Mouse (Mus musculus) CH12.LX (cell line): ENCODE data around the gene Arf4. TPM values are rescaled to one million over a fixed set of nuclear protein-coding genes. Genes with fewer than 3 reads are reported as not detected.
"Not testable (repeated sequence)": the region's sequence is repeated elsewhere in the genome, so short reads cannot be mapped to it uniquely, and the experiment has no call there.

Experiments used
- DNase-seq: peaks from one replicate; pipeline ENCODE4 v3.0.0-alpha.2; 2013; ENCODE audit errors: extremely low read depth
- H3K27ac ChIP-seq: 2 replicates; pipeline ENCODE4 v1.5.1; 2012; ENCODE audit warnings: low read depth, mild to moderate bottlenecking, control low read depth, moderate library complexity; ENCODE audit not compliant: insufficient read depth
- H3K27me3 ChIP-seq: replicated peaks from 2 replicates; pipeline ENCODE3; 2012; ENCODE audit warnings: inconsistent platforms
- H3K36me3 ChIP-seq, 2 experiments: replicated peaks in 1 of 2; 2 replicates each; pipeline versions ENCODE3 to v1.6.1; 2012; ENCODE audit warnings: inconsistent platforms in 1 of 2, low read length in 1 of 2, mild to moderate bottlenecking in 1 of 2, mixed read lengths in 1 of 2, moderate library complexity in 1 of 2; ENCODE audit not compliant: control insufficient read depth in 1 of 2, insufficient read depth in 1 of 2
- H3K4me1 ChIP-seq, 2 experiments: 2 replicates each; pipeline ENCODE4 v1.6.1; 2012; ENCODE audit warnings: inconsistent platforms in 1 of 2, moderate library complexity in 1 of 2; ENCODE audit not compliant: insufficient read depth in 2 of 2, control insufficient read depth in 1 of 2
- H3K4me2 ChIP-seq: 2 replicates; pipeline ENCODE4 v1.6.1; 2012; ENCODE audit warnings: low read depth, mild to moderate bottlenecking, control low read depth; ENCODE audit not compliant: poor library complexity, insufficient read depth, severe bottlenecking
- H3K4me3 ChIP-seq, 3 experiments: fragments of 150-350 bp in 1 of 3; sonication (generic) in 1 of 3; replicated peaks in 1 of 3; 2 replicates each; pipeline versions ENCODE3 to v1.5.1; 2011 to 2012; ENCODE audit warnings: low read depth in 2 of 3, low read length in 2 of 3, mild to moderate bottlenecking in 2 of 3, moderate library complexity in 2 of 3, control low read depth in 1 of 3, improper control_type of control experiment in 1 of 3, inconsistent platforms in 1 of 3, mixed read lengths in 1 of 3; ENCODE audit not compliant: poor library complexity in 1 of 3
- H3K79me2 ChIP-seq: replicated peaks from 2 replicates; pipeline ENCODE4 v1.6.1; 2012; ENCODE audit warnings: mild to moderate bottlenecking, moderate library complexity; ENCODE audit not compliant: control insufficient read depth, poor library complexity, insufficient read depth, severe bottlenecking; ENCODE audit errors: extremely low read depth
- H3K9ac ChIP-seq: 2 replicates; pipeline ENCODE4 v1.6.1; 2012; ENCODE audit warnings: low read depth, mild to moderate bottlenecking, control low read depth, moderate library complexity; ENCODE audit not compliant: insufficient read depth
- H3K9me3 ChIP-seq: replicated peaks from 2 replicates; pipeline ENCODE3; 2012; ENCODE audit warnings: low read length, inconsistent platforms, mixed read lengths
- CTCF ChIP-seq, 2 experiments: IDR thresholded peaks in 1 of 2; conservative IDR thresholded peaks in 1 of 2; 2 replicates each; pipeline ENCODE4 v1.5.1; 2011 to 2012; ENCODE audit warnings: low read depth in 2 of 2, low read length in 2 of 2, improper control_type of control experiment in 1 of 2, inconsistent platforms in 1 of 2, mild to moderate bottlenecking in 1 of 2, moderate library complexity in 1 of 2
- dilution Hi-C: fragments of 300-500 bp; cut with MboI; formaldehyde crosslinking; loops from 2 replicates; pipeline ENCODE4 v1.14.3; 2020; ENCODE audit warnings: low sequenced_read_pairs; ENCODE audit not compliant: extremely low pct_unique_long_range_greater_than_20kb, extremely low pct_ligation_motif_present
- in situ Hi-C: fragments of 300-500 bp; cut with MboI; formaldehyde crosslinking; loops from 3 replicates; pipeline ENCODE4 v1.14.3; 2019; ENCODE audit warnings: low sequenced_read_pairs, low pct_ligation_motif_present, low pct_unique_long_range_greater_than_20kb, mixed read lengths
- polyA plus RNA-seq: library from polyadenylated mRNA; unstranded; fragments of >175 nt; gene quantifications from 2 replicates; pipeline ENCODE4 v1.2.1, GENCODE M21; 2012; ENCODE audit warnings: low read depth; ENCODE audit not compliant: insufficient read length
- total RNA-seq, 2 experiments: library from RNA; depleted of rRNA; stranded (reverse); fragments of 300-350 nt in 1 of 2; fragments of >200 nt in 1 of 2; gene quantifications; 2 replicates each; pipeline ENCODE4 v1.2.3; 2012 to 2014

Gene Arf4
- total and polyA plus RNA-seq, 3 experiments: 43.3 to 86.4 (median 66.6) TPM

DNA sequence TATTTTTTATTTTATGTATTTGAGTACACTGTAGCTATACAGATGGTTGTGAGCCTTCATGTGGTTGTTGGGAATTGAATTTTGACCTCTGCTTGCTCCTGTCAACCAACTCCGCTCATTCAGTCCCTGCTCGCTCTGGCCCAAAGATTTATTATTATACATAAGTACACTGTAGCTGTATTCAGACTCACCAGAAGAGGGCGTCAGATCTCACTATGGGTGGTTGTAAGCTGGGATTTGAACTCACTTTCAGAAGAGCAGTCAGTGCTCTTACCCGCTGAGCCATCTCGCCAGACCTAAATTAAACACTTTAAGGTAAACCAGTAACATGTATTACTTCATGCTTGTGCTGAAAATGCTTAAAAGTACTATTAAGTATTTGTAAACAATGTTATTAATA, 67.4 kb downstream of the Arf4 start:
- H3K36me3 ChIP-seq, in situ Hi-C loops, H3K4me3 ChIP-seq, H3K27ac ChIP-seq, H3K79me2 ChIP-seq, H3K9ac ChIP-seq, H3K4me1 ChIP-seq, H3K27me3 ChIP-seq, DNase-seq, H3K9me3 ChIP-seq, dilution Hi-C loops, H3K4me2 ChIP-seq: not testable (repeated sequence)
- 0 out of 4 replicates have a peak, but pooled peaks of 1 of the 2 experiments have one; percentile 7 for TF ChIP-seq CTCF (conservative IDR thresholded peaks at IDR 0.05 in 1 of 2, IDR thresholded peaks at IDR 0.05 in 1 of 2; ENCODE audit: low read depth in 2 of 2, low read length in 2 of 2)

Other genes with a start within 250 kb of the Arf4 start
- gene Slmap, start 103.1 kb upstream of the Arf4 start, total RNA-seq (2012; rRNA removed): 17.2 and 19.0 TPM in 2 replicates
- gene Slmap, start 103.1 kb upstream of the Arf4 start, total RNA-seq (2014; rRNA removed): 51.0 and 54.2 TPM in 2 replicates
- 61.0 and 64.0 TPM in 2 replicates for gene Slmap, start 103.1 kb upstream of the Arf4 start, polyA plus RNA-seq
- gene Dennd6a, start 64.2 kb upstream of the Arf4 start, total RNA-seq (2012; rRNA removed): 6.5 and 7.3 TPM in 2 replicates
- gene Dennd6a, start 64.2 kb upstream of the Arf4 start, total RNA-seq (2014; rRNA removed): 21.2 and 22.9 TPM in 2 replicates
- 11.9 and 13.0 TPM in 2 replicates for gene Dennd6a, start 64.2 kb upstream of the Arf4 start, polyA plus RNA-seq
- 8.4 and 10.6 TPM in 2 replicates for gene Pde12, start 31.8 kb downstream of the Arf4 start, total RNA-seq (2012; rRNA removed)
- gene Pde12, start 31.8 kb downstream of the Arf4 start, total RNA-seq (2014; rRNA removed): 13.9 and 14.2 TPM in 2 replicates
- gene Pde12, start 31.8 kb downstream of the Arf4 start, polyA plus RNA-seq: 11.9 and 14.9 TPM in 2 replicates
- 0.04 TPM in 2 replicates for gene Dnah12, start 55.2 kb downstream of the Arf4 start, total RNA-seq (2012; rRNA removed)
- gene Dnah12, start 55.2 kb downstream of the Arf4 start, total RNA-seq (2014; rRNA removed): 0.13 and 0.19 TPM in 2 replicates
- gene Dnah12, start 55.2 kb downstream of the Arf4 start, polyA plus RNA-seq: 0.04 and 0.07 TPM in 2 replicates